10 mouse cellular contexts compared by ENCODE assay signal in the genomic region with DNA sequence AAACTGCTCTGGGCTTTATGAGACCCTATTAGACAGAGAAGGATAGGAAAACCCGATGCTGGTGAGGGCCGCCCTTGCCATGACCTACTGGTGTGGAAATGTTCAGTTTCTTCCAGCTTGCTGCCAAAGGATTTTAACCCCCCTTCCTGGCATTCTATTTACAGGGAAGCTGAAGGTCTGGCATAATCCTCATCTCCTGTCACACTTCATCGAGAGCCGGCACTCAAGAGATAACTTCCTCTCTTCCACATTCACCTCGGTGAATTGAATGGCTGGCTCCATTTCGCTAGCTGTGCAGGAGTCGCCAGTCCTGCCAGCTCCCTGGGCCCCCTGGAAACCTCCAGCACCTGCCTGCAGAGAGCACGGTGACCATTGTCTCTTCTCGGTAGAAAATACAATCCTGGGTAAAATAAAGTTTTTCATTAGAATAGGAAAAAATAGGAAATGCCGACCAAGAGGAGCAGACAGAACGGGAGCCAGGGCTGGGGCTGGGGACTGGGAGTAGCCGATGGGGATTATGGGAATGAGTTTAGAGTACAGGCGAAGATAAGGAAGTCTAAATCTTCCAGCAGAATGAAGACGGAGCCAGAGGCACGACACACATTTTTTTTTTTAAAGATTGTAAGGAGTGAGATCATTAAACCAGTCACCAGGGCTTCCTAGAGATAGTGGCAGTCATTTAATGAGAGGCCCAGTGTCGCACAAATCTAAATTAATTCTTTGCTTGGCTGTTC.
DNase-seq lines count a peak whose midpoint lies in the region; ATAC-seq and TF ChIP-seq lines count a peak whose summit lies in the region.
"Had no signal": no experiment of that assay in that cellular context is flagged by ENCODE, and none has a peak within 500 bp of the region (broad histone marks: within the 10 kb centered on the region; RNA-seq: fewer than 3 reads in every experiment).

No protein-coding gene starts in this region.

- no peak for TF ChIP-seq POLR2A in lung, adult 2 months (IDR thresholded peaks at IDR 0.05; ENCODE audit: borderline replicate concordance, extremely low read depth, low read depth, low read length)

- no peak for DNase-seq in lung, adult 2 months
- DNase-seq in heart, adult 8-10 months (ENCODE audit: low spot score), result peak; percentile 65
- peak; percentile 75 for DNase-seq in heart, postnatal 4 days
- DNase-seq in midbrain, postnatal 0 days (ENCODE audit: low spot score), result no peak
- DNase-seq in spleen, adult 12 weeks (ENCODE audit: low spot score), result no peak
- DNase-seq in layer of hippocampus, adult 18-20 months (ENCODE audit: low spot score in 2 of 2), result no peak
- DNase-seq in right cerebral cortex, postnatal 10 days (ENCODE audit: low spot score in 2 of 2), result no peak
- DNase-seq: thymus, postnatal 25 days had no signal

- ATAC-seq in lung, embryonic 16.5 days (ENCODE audit: low read depth), result peak; percentile 46; the same call in 1 of the 2 replicates
- ATAC-seq in midbrain, postnatal 0 days (ENCODE audit: low FRiP score), result no peak

- H3K27me3 ChIP-seq in lung, embryonic 16.5 days (ENCODE audit: control insufficient read depth, insufficient read depth, low read depth, low read length), result no peaks in the 10 kb centered on the region
- no peaks in the 10 kb centered on the region for H3K27me3 ChIP-seq in midbrain, postnatal 0 days (ENCODE audit: insufficient read depth, low read length)
- H3K27me3 ChIP-seq: embryonic facial prominence, embryonic 15.5 days had no signal

- 0 out of 2 replicates have a peak, but pooled peaks cover 2% of the 10 kb centered on the region for H3K9me3 ChIP-seq in lung, embryonic 16.5 days (ENCODE audit: control insufficient read depth, low read length)
- H3K9me3 ChIP-seq in midbrain, postnatal 0 days (ENCODE audit: low read length), result no peaks in the 10 kb centered on the region
- H3K9me3 ChIP-seq: embryonic facial prominence, embryonic 15.5 days had no signal

- no peak overlapping the region for H3K9ac ChIP-seq in lung, embryonic 16.5 days (ENCODE audit: low read length)
- no peak overlapping the region for H3K9ac ChIP-seq in midbrain, postnatal 0 days (replicated peaks; ENCODE audit: low read length, poor library complexity, severe bottlenecking)
- H3K9ac ChIP-seq: embryonic facial prominence, embryonic 15.5 days had no signal

- peak overlapping the region; percentile 14; the same call in 1 of the 2 replicates for H3K4me3 ChIP-seq in lung, embryonic 16.5 days (ENCODE audit: low read length)
- no peak overlapping the region for H3K4me3 ChIP-seq in lung, adult 2 months (replicated peaks; ENCODE audit: extremely low read depth, low read depth, low read length)
- no peak overlapping the region for H3K4me3 ChIP-seq in midbrain, postnatal 0 days (ENCODE audit: low read depth, low read length)
- H3K4me3 ChIP-seq: embryonic facial prominence, embryonic 15.5 days had no signal

- peaks cover 14% of the 10 kb centered on the region; the same call in 1 of the 2 replicates for H3K4me1 ChIP-seq in lung, embryonic 16.5 days (replicated peaks; ENCODE audit: control insufficient read depth, insufficient read depth, low read length)
- H3K4me1 ChIP-seq in lung, adult 2 months (ENCODE audit: control insufficient read depth, insufficient read depth, low read length), result no peaks in the 10 kb centered on the region
- H3K4me1 ChIP-seq in midbrain, postnatal 0 days (ENCODE audit: insufficient read depth, low read length), result peaks cover 9% of the 10 kb centered on the region; the same call in 1 of the 2 replicates

- no peak for TF ChIP-seq CTCF in lung, adult 2 months (IDR thresholded peaks at IDR 0.05; ENCODE audit: insufficient read depth, low read length)
- TF ChIP-seq CTCF in midbrain, postnatal 0 days (IDR thresholded peaks at IDR 0.05), result no peak

- peak overlapping the region; percentile 20; the same call in 1 of the 2 replicates for H3K27ac ChIP-seq in lung, embryonic 16.5 days (ENCODE audit: low read length)
- H3K27ac ChIP-seq in midbrain, postnatal 0 days (ENCODE audit: low read depth, low read length), result peak overlapping the region; percentile 63
- H3K27ac ChIP-seq: embryonic facial prominence, embryonic 15.5 days had no signal

- H3K4me2 ChIP-seq in lung, embryonic 16.5 days (ENCODE audit: low read depth, low read length), result peak overlapping the region; percentile 33
- H3K4me2 ChIP-seq in midbrain, postnatal 0 days (ENCODE audit: low read depth, low read length, poor library complexity, severe bottlenecking), result peak overlapping the region; percentile 3; the same call in 1 of the 2 replicates
- H3K4me2 ChIP-seq: embryonic facial prominence, embryonic 15.5 days had no signal

- H3K36me3 ChIP-seq in lung, embryonic 16.5 days (ENCODE audit: control insufficient read depth, insufficient read depth, low read length), result no peaks in the 10 kb centered on the region
- H3K36me3 ChIP-seq in midbrain, postnatal 0 days (ENCODE audit: insufficient read depth, low read length), result no peaks in the 10 kb centered on the region
- H3K36me3 ChIP-seq: embryonic facial prominence, embryonic 15.5 days had no signal

- WGBS in lung, embryonic 16.5 days, result 22% methylated on average over 16 of the region's 16 CpGs
- WGBS in lung, adult 2 months, result 30% methylated on average over 16 of the region's 16 CpGs
- 23% methylated on average over 16 of the region's 16 CpGs for WGBS in midbrain, postnatal 0 days

Comparison
In these comparisons a context has a peak if more than half of its experiments do, and no peak if none do; other contexts are left out.
1. DNase-seq: peak in heart, adult 8-10 months (single experiment) and heart, postnatal 4 days (single experiment); none in lung, adult 2 months (single experiment), midbrain, postnatal 0 days (single experiment), spleen, adult 12 weeks (single experiment), layer of hippocampus, adult 18-20 months (0 of 2) and right cerebral cortex, postnatal 10 days (0 of 2).